Mouse (Mus musculus): ENCODE measurements at regions not wholly inside any gene's neighbourhood (a gene's known extent, or its start where the extent isn't known, plus 50 kb on each side); places are given as distances from the start of the nearest gene placed in this dataset.
A peak's percentile ranks its signal among the peaks of the same experiment; 100 is the strongest.
"Not testable (repeated sequence)": the region's sequence is repeated elsewhere in the genome, so short reads cannot be mapped to it uniquely, and the experiment has no call there.

DNA sequence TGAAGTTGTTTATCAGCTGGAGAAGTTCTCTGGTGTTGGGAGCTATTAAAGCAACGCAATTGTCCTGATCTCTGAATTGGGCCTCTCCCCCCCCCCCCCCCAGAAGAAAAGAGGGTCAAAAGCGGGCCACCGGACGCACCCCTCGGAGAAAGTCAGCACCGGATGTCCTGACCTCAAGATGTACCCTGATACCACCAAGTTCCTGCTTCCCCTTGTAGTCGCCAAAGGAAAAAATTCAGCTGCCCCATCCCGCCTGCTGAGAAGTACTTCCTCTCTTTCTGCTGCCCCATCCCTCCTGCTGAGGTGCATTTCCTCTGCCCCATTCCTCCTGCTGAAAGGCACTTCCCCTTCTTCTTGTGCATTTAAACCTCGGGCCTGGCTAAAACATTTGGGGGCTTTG is 1191.1 kb upstream of the 1700008P02Rik start:
- DNase-seq (ENCODE audit: low spot score), result not testable (repeated sequence)

DNA sequence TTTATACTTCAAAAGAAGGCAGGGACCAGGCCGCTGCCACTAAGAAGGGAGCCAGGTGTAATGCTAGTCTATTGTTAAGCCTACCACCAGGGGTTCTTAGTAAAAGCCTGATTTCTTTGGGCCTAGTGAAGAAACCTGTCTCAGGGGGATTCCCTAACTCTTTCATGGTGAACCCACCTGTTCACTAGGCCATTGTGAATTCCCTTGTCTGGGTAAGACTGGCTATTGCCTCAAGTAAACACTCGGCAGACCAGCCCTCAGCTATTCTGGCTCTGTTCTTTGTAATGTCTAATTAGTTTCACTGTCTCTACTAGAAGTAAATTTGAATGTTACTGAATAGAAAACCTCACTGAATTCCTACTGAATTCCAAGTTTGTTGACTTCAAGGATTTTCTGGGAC is 1184.9 kb upstream of the 1700008P02Rik start:
- DNase-seq (ENCODE audit: low spot score), result not testable (repeated sequence)

DNA sequence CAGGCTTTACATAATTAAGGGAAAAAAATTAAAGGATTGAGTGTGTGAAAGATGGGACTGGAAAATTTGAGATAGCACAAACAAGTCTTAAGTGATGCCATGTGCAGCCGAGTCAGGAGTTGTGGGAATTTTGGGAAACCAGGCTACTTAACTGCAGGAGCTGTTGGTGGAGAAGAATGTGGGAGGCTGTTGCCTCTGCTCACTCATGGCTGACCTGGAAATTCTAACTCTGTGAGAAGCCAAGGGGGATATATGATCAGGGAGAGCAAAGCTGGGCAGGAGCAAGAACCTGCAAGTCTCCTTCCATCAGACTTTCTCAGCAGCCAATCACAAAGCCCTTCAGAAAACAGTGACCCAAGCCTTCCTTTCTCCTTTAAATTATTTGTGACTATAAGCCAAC is 1184.0 kb upstream of the 1700008P02Rik start:
- DNase-seq (ENCODE audit: low spot score), result no peak

DNA sequence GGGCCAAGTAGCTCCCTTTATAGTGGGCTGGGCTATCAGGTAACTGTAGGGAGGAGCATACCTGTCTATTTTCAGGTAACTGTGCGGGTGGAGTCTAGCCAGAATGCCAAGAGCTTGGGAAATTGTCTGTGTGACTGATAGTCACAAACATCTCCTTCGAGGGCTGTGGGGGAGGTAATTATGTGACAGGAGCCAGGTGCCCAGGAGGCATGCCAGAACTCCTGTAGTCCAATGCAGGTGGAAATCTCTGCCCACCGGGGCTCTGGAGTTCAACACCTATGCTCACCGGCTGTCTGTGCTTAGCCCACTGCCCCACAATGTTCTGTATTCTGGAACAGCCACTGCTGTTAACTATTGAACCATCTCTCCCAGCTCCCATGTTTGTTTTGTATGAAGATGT is 1179.2 kb upstream of the 1700008P02Rik start:
- DNase-seq (ENCODE audit: low spot score), result no peak

DNA sequence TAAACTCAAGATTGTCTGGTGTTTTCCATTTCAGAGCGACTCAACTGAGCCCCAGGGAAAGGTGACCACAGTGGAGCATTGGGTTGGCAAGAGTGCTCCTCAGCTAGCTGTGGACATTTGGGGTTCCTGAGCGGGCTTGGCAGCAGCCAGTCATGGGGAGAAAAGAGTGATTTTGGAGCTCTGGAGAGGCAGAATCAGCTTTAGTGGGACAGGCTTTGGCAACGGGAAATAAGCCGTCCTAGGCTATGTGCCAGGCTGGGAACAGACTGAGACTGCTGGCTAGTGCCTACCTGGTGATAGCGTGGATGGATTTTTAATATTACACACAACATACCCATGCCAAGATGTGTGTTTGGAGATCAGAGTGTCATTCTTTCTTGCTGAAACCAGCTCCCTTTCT is 1167.4 kb upstream of the 1700008P02Rik start:
- DNase-seq (ENCODE audit: low spot score), result no peak

DNA sequence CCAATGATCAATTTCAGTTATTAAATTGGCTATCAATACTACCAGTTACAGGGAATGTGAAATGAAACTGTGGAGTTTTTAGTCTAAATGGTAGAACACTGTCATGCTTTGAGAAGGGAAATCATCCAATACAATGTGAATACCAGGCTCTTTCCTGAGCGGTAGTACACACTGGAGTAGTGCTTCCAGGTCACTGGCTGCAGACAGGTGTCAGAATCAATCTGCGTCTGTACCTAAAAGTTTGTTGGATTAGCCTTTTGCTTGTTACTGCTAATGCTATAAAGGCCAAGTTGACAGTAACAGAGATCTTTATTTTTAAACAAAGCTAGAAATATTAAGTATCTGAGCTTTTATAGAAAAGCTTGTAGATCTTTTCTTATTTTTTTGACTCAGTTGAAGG is 1164.9 kb upstream of the 1700008P02Rik start:
- peak; percentile 19 for DNase-seq (ENCODE audit: low spot score)

DNA sequence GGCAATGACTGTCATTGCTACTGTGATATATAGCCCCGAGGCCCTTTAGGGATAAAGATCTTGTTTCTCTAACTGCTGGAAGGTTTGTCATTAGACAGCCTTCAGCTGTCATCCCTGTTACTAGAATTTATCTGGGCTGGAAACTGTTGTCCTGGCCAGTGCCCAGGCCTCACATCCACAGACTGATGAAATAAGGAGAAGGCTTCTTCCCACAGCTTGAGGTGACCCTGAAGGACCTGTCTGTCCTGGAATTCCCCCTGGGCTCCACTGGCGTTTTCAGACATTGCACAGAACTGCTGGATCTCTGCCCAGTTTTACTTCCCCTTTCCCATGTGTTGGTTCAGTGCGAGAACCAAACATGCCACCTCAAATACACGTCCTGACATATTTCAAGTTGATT is 1135.2 kb upstream of the 1700008P02Rik start:
- no peak for DNase-seq (ENCODE audit: low spot score)

DNA sequence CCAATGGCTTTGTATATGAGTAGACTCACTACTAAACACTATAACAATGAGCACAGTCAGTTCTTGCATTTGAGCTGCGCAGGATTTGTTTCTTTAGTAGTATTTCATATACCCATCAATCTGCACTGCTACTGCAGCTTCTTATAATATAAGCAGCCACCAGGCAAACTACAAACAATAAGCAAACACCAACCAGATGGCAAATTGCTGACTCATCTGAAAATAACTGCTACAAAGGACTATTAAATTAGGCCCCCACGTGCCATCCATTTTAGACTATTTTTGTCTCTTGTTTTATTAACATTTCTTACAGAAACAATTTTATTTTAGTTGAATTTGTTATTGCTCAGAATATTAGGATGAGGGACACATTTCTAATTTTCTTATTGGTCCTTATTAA is 1093.5 kb upstream of the 1700008P02Rik start:
- no peak for DNase-seq (ENCODE audit: low spot score)

DNA sequence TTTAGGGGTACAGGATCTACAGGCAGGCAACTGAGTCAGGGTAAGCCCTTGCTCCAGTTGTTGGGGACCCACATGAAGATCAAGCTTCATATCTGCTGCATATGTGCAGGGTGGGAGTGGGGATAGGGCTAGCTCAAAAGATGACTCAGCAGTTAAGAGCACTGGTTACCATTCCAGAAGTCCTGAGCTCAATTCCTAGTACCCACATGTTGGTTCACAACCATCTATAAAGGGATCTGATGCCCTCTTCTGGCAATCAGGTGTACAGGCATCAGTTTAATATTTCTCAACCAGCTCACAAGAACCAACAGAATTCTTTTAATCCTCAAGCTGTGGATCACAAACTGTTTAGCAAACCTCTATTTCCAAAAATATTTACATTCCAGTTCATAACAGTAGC is 1092.9 kb upstream of the 1700008P02Rik start:
- DNase-seq (ENCODE audit: low spot score), result no peak

DNA sequence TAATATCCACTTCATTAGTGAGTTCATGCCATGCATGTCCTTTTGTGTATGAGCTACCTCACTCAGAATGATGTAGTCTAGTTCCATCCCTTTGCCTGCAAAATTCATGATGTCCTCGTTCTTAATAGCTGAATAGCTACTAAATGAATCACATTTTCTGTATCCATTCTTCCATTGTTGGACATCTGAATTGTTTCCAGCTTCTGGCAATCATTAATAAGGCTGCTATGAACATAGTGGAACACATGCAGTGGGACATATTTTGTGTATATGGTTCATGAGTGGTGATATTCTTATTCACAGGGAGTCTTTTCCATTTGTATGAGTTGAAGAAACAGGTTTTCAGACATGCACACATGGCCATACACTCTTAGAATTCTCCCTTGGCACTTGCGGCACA is 1092.2 kb upstream of the 1700008P02Rik start:
- DNase-seq (ENCODE audit: low spot score), result no peak

DNA sequence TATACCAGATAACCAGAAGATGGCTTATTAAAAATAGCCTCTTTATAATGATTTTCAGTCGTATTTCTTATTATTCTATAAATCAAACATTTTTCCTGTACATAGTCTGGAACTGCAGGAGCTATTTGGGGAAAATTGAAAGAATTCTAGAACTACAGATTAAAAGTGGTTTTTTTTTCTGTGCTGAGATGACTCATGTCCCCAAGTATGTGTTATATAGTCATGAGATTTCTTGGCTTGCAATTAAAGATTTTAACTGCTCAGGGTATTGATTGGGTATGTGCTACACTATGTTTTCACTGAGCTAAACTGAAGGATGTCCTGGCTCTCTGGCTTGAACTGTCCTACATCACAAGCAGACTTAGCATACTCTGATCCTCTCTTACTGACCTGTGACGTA is 1088.4 kb upstream of the 1700008P02Rik start:
- no peak for DNase-seq (ENCODE audit: low spot score)

DNA sequence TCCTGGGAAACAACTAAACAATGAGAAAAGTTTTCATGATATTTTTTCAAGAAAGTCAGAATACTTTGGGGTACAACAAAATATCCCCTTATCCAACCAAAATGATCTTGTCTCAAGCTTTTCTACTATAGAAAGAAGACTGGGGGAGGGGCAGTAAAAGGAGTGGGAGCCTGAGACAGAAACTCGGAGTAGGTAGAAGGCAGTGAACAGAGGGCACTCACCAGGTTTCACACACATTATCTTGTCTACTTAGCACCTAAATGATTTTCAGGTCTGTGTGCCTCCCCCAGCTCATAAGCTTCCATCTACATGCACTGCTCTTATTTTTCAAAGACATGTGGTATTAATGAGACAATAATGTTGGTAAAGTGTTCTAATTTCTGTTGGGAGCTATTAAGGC is 1063.3 kb upstream of the 1700008P02Rik start:
- DNase-seq (ENCODE audit: low spot score), result no peak

DNA sequence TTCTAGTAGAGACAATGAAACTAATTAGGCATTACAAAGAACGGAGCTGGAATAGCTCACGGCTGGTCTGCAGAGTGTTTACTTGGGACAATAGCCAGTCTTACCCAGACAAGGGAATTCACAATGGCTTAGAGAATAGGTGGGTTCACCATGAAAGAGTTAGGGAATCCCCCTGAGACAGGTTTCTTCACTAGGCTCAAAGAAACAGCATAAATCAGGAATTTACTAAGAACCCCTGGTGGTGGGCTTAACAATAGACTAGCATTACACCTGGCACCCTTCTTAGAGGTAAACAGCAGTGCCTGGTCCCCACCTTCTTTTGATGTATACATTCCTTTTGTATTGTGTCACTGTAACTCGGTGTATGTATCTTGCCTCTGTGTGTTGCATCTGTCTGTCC is 1062.6 kb upstream of the 1700008P02Rik start:
- DNase-seq (ENCODE audit: low spot score), result not testable (repeated sequence)

DNA sequence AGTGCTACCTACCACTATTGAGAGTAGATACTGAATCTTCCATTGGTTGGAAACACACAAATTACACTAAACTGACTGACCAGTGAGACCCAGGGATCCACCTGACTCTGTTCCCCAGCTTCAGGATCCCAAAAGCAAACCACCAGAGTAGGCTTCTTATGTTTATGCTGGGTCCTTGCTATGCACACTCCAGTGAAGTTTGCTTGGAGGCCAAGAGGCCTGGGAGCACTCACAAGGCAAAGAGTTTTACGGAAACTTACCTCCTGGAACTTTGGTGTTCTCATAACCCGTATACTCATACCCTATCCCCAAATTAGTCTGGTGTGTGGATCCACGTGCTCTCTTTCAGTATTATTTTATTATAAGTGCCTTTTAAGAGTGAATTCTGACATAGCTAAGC is 1062.1 kb upstream of the 1700008P02Rik start:
- DNase-seq (ENCODE audit: low spot score), result no peak

DNA sequence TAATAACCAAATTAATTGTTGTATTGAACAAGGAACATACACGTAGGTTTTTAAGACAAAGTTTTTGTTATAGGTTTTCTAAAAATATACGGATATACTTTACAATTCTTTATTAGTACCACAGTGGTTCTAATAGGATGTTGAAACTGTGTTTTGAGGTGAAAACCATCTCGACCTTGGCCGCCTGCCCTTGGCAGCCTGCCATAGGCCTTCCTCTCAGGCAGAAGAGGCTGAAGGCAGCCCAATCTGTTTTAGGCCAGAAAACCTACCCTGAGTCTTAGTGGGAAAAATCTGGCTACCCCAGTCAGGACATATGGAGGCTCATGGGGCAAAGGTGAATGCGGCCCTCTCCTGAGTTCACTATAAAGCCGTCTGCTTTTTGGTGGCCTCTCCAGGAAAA is 1049.7 kb upstream of the 1700008P02Rik start:
- no peak for DNase-seq (ENCODE audit: low spot score)

DNA sequence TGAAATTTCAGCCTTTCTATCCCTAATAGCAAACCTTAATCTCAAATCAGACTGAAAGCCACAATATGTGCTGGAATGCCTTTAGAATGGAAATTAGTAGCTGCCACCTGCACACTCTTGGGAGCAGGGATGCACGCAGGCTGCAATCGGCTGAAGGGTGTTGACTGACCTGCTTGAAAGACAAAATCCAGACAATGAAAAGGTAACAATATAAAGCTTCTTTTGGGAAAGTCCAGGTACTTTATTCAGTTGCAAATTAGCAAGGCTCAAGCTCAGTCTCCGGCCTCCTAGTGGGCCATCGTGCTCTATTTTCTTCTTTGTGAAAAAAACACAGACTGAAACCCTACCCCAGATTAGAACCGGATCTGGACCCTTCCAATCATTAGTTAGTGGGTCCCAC is 1047.6 kb upstream of the 1700008P02Rik start:
- not testable (repeated sequence) for DNase-seq (ENCODE audit: low spot score)

DNA sequence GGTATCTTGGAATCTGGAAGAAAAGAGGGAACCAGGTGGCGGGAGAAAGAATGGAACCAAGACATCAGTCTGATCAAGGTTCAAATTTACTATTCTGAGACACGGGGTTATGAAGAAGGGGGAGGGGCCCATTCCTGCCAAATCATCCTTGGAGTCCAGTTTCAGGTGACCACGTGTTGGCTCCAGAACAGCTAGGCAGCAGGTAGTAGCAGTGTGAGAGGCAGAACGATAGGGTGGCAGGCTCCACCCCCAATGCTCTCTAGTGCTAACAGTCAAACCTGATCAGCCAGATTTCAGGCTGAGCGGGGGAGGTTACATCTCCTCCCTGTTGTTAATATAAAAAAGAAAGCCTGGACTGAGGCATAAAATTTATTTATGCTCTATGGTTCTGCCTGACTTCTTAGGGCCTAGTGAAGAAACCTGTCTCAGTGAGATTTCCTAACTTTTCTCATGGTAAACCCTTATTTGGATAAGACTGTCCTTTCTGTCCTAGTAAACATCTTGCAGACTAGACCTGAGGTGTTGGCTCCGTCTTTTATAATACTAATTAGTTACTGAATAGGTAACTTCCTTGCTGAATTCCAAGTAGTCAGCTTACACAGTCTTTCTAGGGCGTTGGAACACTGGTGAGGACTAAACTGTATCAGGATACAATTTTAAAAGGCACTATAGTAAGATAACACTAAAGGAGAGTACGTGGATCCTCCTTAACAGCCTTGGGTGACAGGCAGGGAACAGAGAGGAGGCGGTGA is 1046.3 kb upstream of the 1700008P02Rik start:
- DNase-seq (ENCODE audit: low spot score), result not testable (repeated sequence)

All from retina, embryonic 14.5 days (tissue).